Mouse (Mus musculus) thymus, adult 18-20 months (tissue): ENCODE measurements at regions not wholly inside any gene's neighbourhood (a gene's known extent, or its start where the extent isn't known, plus 50 kb on each side); places are given as distances from the start of the nearest gene placed in this dataset.

Source experiments
- DNase-seq, 2 experiments: peaks; one replicate each; pipeline ENCODE4 v3.0.0; 2022; ENCODE audit warnings: mixed read lengths in 2 of 2

- no peak for DNase-seq
Measured at GRCm38 (mm10) chr3:149262332-149262970, 272.1 kb upstream of the Adgrl2 start.

- DNase-seq, result no peak
Measured at GRCm38 (mm10) chr3:149261764-149262163, 271.4 kb upstream of the Adgrl2 start.

- no peak for DNase-seq
Measured at GRCm38 (mm10) chr3:149258826-149259225, 268.5 kb upstream of the Adgrl2 start.

GRCm38 (mm10) chr3:149256891-149257290, 266.5 kb upstream of the Adgrl2 start:
- DNase-seq, result no peak

- DNase-seq, result no peak
Measured at GRCm38 (mm10) chr3:149253080-149253479, 262.7 kb upstream of the Adgrl2 start.

GRCm38 (mm10) chr3:149252144-149252543, 261.8 kb upstream of the Adgrl2 start:
- DNase-seq, result no peak

- no peak for DNase-seq
Measured at GRCm38 (mm10) chr3:149247626-149247987, 257.3 kb upstream of the Adgrl2 start.

GRCm38 (mm10) chr3:149246935-149247625, 256.7 kb upstream of the Adgrl2 start:
- DNase-seq, result no peak

- no peak for DNase-seq
Measured at GRCm38 (mm10) chr3:149239664-149240063, 249.3 kb upstream of the Adgrl2 start.

GRCm38 (mm10) chr3:149238076-149238475, 247.7 kb upstream of the Adgrl2 start:
- no peak for DNase-seq

GRCm38 (mm10) chr3:149235183-149235582, 244.8 kb upstream of the Adgrl2 start:
- no peak for DNase-seq

GRCm38 (mm10) chr3:149233691-149234131, 243.4 kb upstream of the Adgrl2 start:
- no peak for DNase-seq

GRCm38 (mm10) chr3:149233191-149233641, 242.9 kb upstream of the Adgrl2 start:
- no peak for DNase-seq

GRCm38 (mm10) chr3:149231346-149231745, 241.0 kb upstream of the Adgrl2 start:
- DNase-seq, result no peak

- no peak for DNase-seq
Measured at GRCm38 (mm10) chr3:149227556-149227955, 237.2 kb upstream of the Adgrl2 start.

GRCm38 (mm10) chr3:149226723-149227122, 236.4 kb upstream of the Adgrl2 start:
- DNase-seq, result no peak

GRCm38 (mm10) chr3:149225684-149226083, 235.3 kb upstream of the Adgrl2 start:
- DNase-seq, result no peak

GRCm38 (mm10) chr3:149224271-149224670, 233.9 kb upstream of the Adgrl2 start:
- DNase-seq, result no peak

GRCm38 (mm10) chr3:149223776-149224175, 233.4 kb upstream of the Adgrl2 start:
- no peak for DNase-seq

- no peak for DNase-seq
Measured at GRCm38 (mm10) chr3:149220958-149221357, 230.6 kb upstream of the Adgrl2 start.

- no peak for DNase-seq
Measured at GRCm38 (mm10) chr3:149220304-149220951, 230.1 kb upstream of the Adgrl2 start.

- DNase-seq, result no peak
Measured at GRCm38 (mm10) chr3:149219381-149220303, 229.3 kb upstream of the Adgrl2 start.
